Mouse (Mus musculus): Measurements from ENCODE around the gene Slc27a5. TPM values are rescaled to one million over a fixed set of nuclear protein-coding genes. Genes with fewer than 3 reads are reported as not detected.
A peak's percentile ranks its signal among the peaks of the same experiment; 100 is the strongest.

Gene Slc27a5
- total and polyA plus RNA-seq, 3 experiments: 0.04 TPM; not detected in 2

GRCm38 (mm10) chr7:12949032-12949871 lies 48.7 kb downstream of the Slc27a5 start:
- peak; percentile 99 for DNase-seq (ENCODE audit: extremely low read depth)
- TF ChIP-seq UBTF (IDR thresholded peaks at IDR 0.05; ENCODE audit: low read depth, low read length) (no peak), TBP (conservative IDR thresholded peaks at IDR 0.05; ENCODE audit: low read depth, low read length) (peak; percentile 63), SMC3 (IDR thresholded peaks at IDR 0.05; ENCODE audit: low read depth, low read length) (no peak), USF2 (conservative IDR thresholded peaks at IDR 0.05; ENCODE audit: low read depth, low read length) (no peak), USF1 (IDR thresholded peaks at IDR 0.05; ENCODE audit: low read depth, low read length) (no peak), JUN (IDR thresholded peaks at IDR 0.05; ENCODE audit: insufficient read depth, low read depth, low read length) (no peak), BHLHE40 (IDR thresholded peaks at IDR 0.05; ENCODE audit: low read depth, low read length) (no peak), POLR2A (IDR thresholded peaks at IDR 0.05; ENCODE audit: low read depth, low read length) (peak; percentile 89), ELF1 (IDR thresholded peaks at IDR 0.05; ENCODE audit: low read depth, low read length) (peak; percentile 67), E2F4 (IDR thresholded peaks at IDR 0.05; ENCODE audit: insufficient replicate concordance, low read depth, low read length) (peak; percentile 91; the same call in 1 of the 2 replicates), ETS1 (conservative IDR thresholded peaks at IDR 0.05; ENCODE audit: low read depth, low read length) (no peak), RAD21 (IDR thresholded peaks at IDR 0.05; ENCODE audit: low read depth, low read length) (no peak), HCFC1 (IDR thresholded peaks at IDR 0.05; ENCODE audit: low read depth, low read length) (peak; percentile 77), GABPA (IDR thresholded peaks at IDR 0.05; ENCODE audit: insufficient replicate concordance, low read depth, low read length) (no peak), CHD2 (IDR thresholded peaks at IDR 0.05; ENCODE audit: low read length) (peak; percentile 35; the same call in 1 of the 2 replicates), TCF12 (IDR thresholded peaks at IDR 0.05; ENCODE audit: low read depth, low read length) (peak; percentile 51; the same call in 1 of the 2 replicates), CHD1 (IDR thresholded peaks at IDR 0.05; ENCODE audit: low read depth, low read length) (no peak), POLR2AphosphoS2 (IDR thresholded peaks at IDR 0.05; ENCODE audit: low read depth, low read length) (0 out of 2 replicates have a peak, but pooled peaks have one; percentile 39), MAZ (IDR thresholded peaks at IDR 0.05; ENCODE audit: low read depth, low read length) (no peak), ZC3H11A (IDR thresholded peaks at IDR 0.05; ENCODE audit: low read depth, low read length) (no peak), IRF4 (IDR thresholded peaks at IDR 0.05; ENCODE audit: low read depth, low read length) (no peak; the same call in 1 of the 2 replicates), ZNF384 (IDR thresholded peaks at IDR 0.05; ENCODE audit: low read depth, low read length) (no peak), JUND (conservative IDR thresholded peaks at IDR 0.05; ENCODE audit: low read depth, low read length) (no peak), KAT2A (IDR thresholded peaks at IDR 0.05; ENCODE audit: insufficient replicate concordance, low read length) (peak; percentile 50; the same call in 1 of the 2 replicates), MAFK (IDR thresholded peaks at IDR 0.05; ENCODE audit: insufficient replicate concordance, low read length) (no peak), MYC (IDR thresholded peaks at IDR 0.05; ENCODE audit: low read depth, low read length) (peak; percentile 88; the same call in 1 of the 2 replicates), CTCF (conservative IDR thresholded peaks at IDR 0.05 in 1 of 2, IDR thresholded peaks at IDR 0.05 in 1 of 2; ENCODE audit: low read depth in 2 of 2, low read length in 2 of 2) (no peak), ZKSCAN1 (IDR thresholded peaks at IDR 0.05; ENCODE audit: borderline replicate concordance, low read depth, low read length) (no peak), MAX (IDR thresholded peaks at IDR 0.05; ENCODE audit: low read length) (peak; percentile 76), SIN3A (IDR thresholded peaks at IDR 0.05; ENCODE audit: low read length) (peak; percentile 93), PAX5 (IDR thresholded peaks at IDR 0.05; ENCODE audit: low read length) (no peak), RCOR1 (conservative IDR thresholded peaks at IDR 0.05; ENCODE audit: low read depth, low read length) (no peak), MXI1 (IDR thresholded peaks at IDR 0.05; ENCODE audit: low read depth, low read length) (peak; percentile 92), MEF2A (IDR thresholded peaks at IDR 0.05; ENCODE audit: borderline replicate concordance, low read depth, low read length) (no peak), EP300 (IDR thresholded peaks at IDR 0.05; ENCODE audit: low read length) (no peak), ZMIZ1 (IDR thresholded peaks at IDR 0.05; ENCODE audit: low read depth, low read length) (peak; percentile 69; the same call in 1 of the 2 replicates), NELFE (IDR thresholded peaks at IDR 0.05; ENCODE audit: low read depth, low read length) (peak; percentile 82), NRF1 (IDR thresholded peaks at IDR 0.05; ENCODE audit: low read depth, low read length) (peak; percentile 72)
- Histone ChIP-seq H3K27ac (ENCODE audit: insufficient read depth, low read depth) (peak overlapping the region; percentile 33), H3K4me2 (ENCODE audit: insufficient read depth, low read depth, poor library complexity, severe bottlenecking) (peak overlapping the region; percentile 96), H3K4me3 (replicated peaks in 1 of 3; ENCODE audit: low read depth in 2 of 3, low read length in 2 of 3, poor library complexity in 1 of 3) (peak overlapping the region; percentile 67 to 87 (median 78)), H3K9ac (ENCODE audit: insufficient read depth, low read depth) (peak overlapping the region; percentile 88), H3K9me3 (replicated peaks; ENCODE audit: low read length) (no peaks in the 10 kb centered on the region), H3K27me3 (replicated peaks) (no peaks in the 10 kb centered on the region), H3K79me2 (replicated peaks; ENCODE audit: control insufficient read depth, extremely low read depth, insufficient read depth, poor library complexity, severe bottlenecking) (no peaks in the 10 kb centered on the region), H3K36me3 (replicated peaks in 1 of 2; ENCODE audit: control insufficient read depth in 1 of 2, insufficient read depth in 1 of 2, low read length in 1 of 2) (no peaks in the 10 kb centered on the region), H3K4me1 (ENCODE audit: control insufficient read depth in 1 of 2, insufficient read depth in 2 of 2) (peaks cover 0 to 29% of the 10 kb centered on the region in 2 experiments; a peak in 3 of 4 replicates)
- in situ Hi-C loops (cut with MboI; ENCODE audit: low pct_ligation_motif_present, low pct_unique_long_range_greater_than_20kb, low sequenced_read_pairs): no loop called here
- dilution Hi-C loops (cut with MboI; ENCODE audit: extremely low pct_ligation_motif_present, extremely low pct_unique_long_range_greater_than_20kb, low sequenced_read_pairs): no loop called here
